Mouse (Mus musculus) c-Kit-negative CD71-positive TER-119-positive erythroid progenitor cells, embryonic 14.5 days (primary cell): ENCODE measurements around the gene Olfr1378.

Source experiments
- DNase-seq: peaks from one replicate; pipeline ENCODE4 v3.0.0-alpha.2; 2013; ENCODE audit warnings: low read depth, low spot score

The Olfr1378 gene

DNA sequence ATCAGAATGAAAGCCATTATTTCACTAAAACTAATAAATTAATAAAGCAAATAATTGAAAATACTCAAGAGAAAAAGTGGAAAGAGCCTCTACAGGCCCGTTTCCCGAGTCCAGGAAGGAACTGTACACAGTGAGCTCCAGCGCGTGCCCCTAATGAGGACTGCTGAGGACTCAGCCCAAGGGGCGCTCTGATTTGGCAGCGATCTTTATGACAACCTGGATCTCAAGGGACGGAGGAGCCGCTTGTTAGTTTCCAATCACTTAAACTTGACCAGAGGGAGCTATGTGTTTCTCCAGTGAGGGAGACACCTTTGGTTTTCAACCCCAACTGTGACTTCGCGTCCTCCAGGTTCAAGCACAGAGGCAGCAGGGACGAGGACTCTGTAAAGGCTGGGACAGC, at the start of gene Olfr1378:
Gene Olfr1378, plus strand, starts transcription at position 301 of the 400 bp plus-strand sequence.
- no peak for DNase-seq

DNA sequence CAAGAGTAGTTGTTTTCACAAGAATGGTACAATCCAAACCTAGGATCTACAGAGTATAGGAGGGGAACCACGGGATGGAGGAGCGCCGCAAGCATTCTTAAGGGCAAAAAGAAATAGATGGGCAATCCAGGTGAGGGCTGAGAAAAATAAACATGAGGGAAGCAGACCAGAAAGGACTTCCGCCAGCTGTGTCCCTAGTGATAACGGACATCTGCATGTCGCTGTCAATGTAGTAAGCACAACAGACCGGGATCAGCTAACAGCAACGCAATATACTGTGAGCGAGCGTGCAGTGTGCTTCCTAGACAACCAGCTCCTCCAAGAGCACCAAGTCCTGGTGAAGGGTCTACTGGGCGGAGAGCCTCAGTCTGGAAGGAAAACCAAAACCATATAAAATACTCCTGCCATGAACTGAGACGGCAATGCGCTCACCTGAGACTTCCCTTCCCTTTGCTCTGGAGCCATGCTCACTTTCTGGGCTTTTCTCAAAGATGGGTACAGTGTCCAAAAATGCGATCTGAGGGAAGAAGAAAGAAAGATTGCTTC, 35.8 kb upstream of the Olfr1378 start:
- no peak for DNase-seq

DNA sequence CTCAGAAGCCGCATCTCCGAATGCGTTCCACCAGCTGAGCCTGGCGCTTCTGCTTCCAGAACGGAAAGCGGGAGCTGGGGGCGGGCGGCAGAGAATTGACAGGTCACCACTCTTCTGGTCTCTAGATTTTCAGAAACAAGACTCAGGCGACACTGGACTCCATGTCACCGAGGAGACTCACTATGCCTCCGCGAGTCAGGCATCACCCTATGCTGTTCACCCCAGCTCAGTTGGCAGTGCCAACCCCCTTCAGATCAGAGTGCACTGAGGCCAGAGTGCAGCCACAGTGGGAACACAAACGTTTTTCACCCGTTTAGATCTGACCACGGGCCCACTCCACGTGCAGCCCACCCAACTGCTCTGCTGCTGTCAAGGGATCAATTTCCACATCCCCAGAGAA, 35.3 kb upstream of the Olfr1378 start:
- DNase-seq: no peak

- no peak for DNase-seq
These were observed 34.9 kb upstream of the Olfr1378 start, which contains the start of gene Zfp354b for GRCm38 (mm10) chr11:50931451-50931866. Gene Zfp354b (minus strand): TSS chr11:50931633.

DNA sequence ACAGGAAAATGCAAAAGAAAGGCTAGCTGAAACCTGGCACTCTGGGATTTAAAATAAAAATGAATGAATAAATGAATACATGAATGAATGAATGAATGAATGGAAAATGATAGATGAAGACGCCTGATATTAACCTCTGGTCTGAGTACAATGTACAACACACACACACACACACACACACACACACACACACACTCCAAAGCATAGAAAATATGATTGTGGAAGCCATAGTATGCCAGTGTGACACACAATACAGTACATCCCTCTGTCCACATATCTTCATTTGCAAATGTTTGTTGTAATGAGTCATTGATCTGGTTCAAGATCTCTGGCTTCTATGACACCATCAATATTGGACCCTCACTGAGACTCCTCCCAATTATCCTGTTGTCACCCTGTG, 34.3 kb upstream of the Olfr1378 start:
- DNase-seq: no peak

GRCm38 (mm10) chr11:50938435-50938834, 27.9 kb upstream of the Olfr1378 start:
- DNase-seq: no peak

DNA sequence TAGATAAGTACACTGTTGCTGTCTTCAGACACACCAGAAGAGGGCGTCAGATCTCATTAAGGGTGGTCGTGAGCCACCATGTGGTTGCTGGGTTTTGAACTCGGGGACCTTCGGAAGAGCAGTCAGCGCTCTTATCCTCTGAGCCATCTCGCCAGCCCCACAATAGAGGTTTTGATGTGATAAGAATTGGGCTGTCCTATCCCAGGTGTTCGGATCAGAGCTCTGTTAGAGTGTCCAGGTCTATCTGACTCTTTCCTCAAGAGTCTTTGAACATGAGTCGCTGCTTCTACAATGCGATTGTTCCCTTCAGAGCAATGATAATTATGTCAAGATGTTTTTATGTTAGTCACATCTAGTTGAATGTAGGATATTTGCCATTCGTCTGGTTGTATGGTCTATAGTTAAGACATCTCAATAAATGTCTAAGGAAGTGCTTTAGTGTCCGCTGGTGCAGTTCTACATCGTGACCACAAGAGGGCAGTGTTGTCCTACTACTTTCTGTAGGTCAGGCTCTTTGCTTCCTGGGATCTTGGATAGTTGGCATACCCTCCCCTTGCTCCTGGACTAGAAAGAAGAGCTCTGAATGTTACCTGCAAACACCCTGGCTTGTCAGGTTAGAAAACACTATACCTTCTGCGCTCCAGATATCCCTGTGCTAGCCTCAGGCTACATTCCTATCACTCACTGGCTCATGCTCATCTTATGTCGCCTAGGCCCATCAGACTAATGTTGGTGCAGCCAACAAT, 26.5 kb upstream of the Olfr1378 start:
- DNase-seq: no peak

DNA sequence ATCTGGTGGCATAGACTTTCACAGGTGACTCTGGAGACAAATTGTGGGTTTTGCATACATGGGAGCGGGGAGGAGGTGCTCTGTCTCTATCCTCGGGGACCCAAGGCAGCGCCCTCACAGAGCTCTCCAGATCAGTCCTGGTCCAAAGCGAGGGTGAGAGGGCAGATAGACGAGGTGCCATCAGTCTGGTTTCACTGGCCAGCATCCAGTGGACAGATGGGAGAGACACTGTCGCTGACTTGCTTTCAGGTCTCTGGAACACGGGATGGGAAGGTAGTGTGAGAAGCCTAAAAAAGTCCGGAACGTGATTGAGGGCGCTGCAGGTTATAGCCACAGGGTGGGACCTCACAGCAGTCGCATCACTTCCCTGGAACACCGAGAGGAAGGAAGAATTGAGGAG, 23.9 kb upstream of the Olfr1378 start:
- DNase-seq: no peak

GRCm38 (mm10) chr11:50943506-50943905, 22.8 kb upstream of the Olfr1378 start, which contains the start of gene 4933414I15Rik:
Gene 4933414I15Rik (minus strand): TSS chr11:50943765.
- DNase-seq: no peak

GRCm38 (mm10) chr11:50952290-50952689, 14.0 kb upstream of the Olfr1378 start:
- DNase-seq: no peak

- no peak for DNase-seq
These were observed 12.7 kb upstream of the Olfr1378 start, which contains the start of gene Prop1 for GRCm38 (mm10) chr11:50953665-50954064. Gene Prop1 (minus strand): TSS chr11:50953765.

GRCm38 (mm10) chr11:50964886-50965285, 1.4 kb upstream of the Olfr1378 start:
- no peak for DNase-seq

DNA sequence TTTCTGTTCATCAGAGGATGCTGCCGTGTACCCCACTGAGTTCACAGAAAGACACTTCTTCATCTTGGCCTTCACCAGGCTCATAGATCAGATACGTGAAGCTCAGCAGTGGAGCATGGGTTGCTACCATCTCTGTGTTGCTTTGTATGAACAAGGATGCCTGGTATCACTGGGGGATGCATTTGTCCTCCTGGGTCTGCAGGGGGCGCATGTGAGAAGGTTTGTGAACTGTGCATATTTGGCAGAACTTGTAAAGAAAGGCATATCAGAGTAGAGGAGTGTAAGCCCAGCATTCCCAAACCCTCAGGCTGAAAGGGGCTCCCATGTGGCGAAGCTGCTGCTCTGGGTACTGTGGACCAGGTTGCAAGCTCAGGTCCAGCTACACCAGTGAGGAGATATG, 10.9 kb downstream of the Olfr1378 start:
- DNase-seq: no peak

GRCm38 (mm10) chr11:50981667-50982066, 15.3 kb downstream of the Olfr1378 start, which contains the start of gene Olfr1377:
Gene Olfr1377 (plus strand): TSS chr11:50981967.
- no peak for DNase-seq

DNA sequence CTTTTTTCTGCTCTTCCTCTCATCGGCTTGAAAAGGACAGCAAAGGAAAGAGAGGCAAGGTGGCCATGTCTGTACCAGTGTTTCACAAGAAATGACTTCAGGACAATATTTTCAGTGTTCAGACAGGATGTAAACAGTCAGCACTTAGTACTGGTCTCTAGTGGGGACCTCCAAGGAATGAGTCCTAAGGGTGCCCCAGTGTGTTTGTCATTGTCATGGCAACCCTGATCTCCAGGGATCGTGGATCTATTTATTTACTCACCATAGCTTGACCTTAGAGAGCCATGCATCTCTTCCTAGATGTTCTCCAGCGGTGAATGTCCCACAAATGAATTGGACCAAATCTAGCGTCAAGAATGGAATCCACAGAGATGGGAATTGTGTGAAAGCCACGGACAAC, 37.0 kb downstream of the Olfr1378 start, which contains the start of gene Olfr51:
Gene Olfr51, plus strand, starts transcription at position 301 of the 400 bp plus-strand sequence.
- no peak for DNase-seq

GRCm38 (mm10) chr11:51011821-51012220, 45.5 kb downstream of the Olfr1378 start:
- DNase-seq: no peak

- no peak for DNase-seq
These were observed 47.6 kb downstream of the Olfr1378 start, which contains the start of gene Olfr54 for GRCm38 (mm10) chr11:51013936-51014335. Gene Olfr54 (plus strand): TSS chr11:51014236.

DNA sequence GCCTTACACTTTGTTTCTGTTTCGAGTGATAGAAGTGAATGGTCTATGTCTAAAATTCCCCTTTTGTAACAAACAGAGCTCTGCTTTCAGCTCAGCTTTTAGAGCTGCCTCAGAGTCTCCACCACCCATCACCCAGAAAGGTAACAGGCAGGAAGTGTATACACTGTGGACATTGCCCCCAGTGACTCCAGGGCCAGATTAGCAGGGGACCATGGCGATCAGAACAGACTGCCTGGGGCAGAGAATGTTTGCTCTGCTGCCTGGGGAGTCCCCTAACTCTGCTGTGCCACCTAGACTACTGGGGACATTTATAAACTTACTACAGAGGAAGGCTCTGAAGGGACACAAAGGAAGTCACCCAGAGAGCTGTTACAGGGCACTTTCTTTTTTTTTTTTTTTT, 50.0 kb downstream of the Olfr1378 start:
- no peak for DNase-seq
